Mouse (Mus musculus) layer of hippocampus, postnatal 10 days (tissue): ENCODE measurements around the gene Chrm1. TPM values are rescaled to one million over a fixed set of nuclear protein-coding genes. Genes with fewer than 3 reads are reported as not detected.

ENCODE experiments used
- DNase-seq, 2 experiments: peaks; one replicate each; pipeline ENCODE4 v3.0.0; 2021; ENCODE audit warnings: low spot score in 2 of 2
- total RNA-seq, 2 experiments: library from RNA; stranded (reverse); gene quantifications; 2 replicates each; pipeline ENCODE4 v1.2.3; 2021

The Chrm1 gene
- total RNA-seq, 2 experiments from 2014 or later: 117 to 125 TPM

DNA sequence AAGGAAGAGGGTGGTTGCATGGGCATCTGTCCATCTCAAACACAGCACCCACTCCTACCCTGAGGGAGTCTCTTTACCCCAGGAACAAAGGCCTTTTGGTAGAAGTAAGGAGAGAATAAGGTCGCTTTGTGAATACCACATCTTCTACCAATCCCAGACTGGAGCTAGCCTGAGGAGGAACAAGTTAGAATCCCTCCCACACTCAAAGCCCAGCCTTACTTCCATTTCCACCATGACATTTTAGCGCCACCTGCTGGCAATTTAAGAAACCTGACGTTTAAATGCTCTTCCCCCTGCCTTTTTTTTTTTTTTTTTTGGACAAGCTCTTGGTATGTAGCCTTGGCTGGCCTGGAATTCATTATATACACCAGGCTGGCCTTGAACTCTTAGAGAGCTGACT, 19.4 kb downstream of the Chrm1 start:
- peak; percentile 84 to 85 for DNase-seq

GRCm38 (mm10) chr19:8683627-8684026, 20.0 kb downstream of the Chrm1 start:
- no peak for DNase-seq

DNA sequence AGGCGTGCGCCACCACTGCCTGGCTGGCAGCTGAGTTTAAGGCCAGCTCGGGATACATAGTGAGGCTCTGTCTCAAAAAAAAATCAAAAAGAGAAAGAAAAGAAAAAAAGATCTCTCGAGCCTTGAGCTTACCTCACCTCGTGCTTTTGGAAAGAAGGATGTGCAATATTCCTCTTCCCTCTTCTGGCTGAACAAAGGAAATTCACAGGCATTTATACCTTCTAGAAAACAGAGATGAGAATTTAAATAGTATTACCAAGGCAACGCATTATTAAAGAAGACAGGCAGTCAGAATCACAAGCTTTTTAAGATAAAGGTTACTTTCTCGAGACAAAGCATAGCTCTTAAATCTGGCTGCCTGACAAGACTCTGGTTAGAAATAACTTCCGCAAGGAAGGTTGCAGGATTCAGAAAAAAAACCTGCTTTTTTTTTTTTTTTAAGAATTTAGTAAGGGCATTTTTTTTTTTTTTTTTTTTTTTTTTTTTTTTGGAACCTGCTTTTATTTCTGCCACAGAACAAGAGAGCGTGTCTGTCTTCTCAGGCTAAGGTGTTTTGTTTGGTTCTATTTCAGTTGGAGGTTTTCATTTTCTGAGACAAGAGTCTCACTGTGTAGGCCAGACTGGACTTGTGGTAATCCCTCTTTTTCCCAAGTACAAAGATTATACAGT, 28.4 kb downstream of the Chrm1 start:
- DNase-seq: no peak

DNA sequence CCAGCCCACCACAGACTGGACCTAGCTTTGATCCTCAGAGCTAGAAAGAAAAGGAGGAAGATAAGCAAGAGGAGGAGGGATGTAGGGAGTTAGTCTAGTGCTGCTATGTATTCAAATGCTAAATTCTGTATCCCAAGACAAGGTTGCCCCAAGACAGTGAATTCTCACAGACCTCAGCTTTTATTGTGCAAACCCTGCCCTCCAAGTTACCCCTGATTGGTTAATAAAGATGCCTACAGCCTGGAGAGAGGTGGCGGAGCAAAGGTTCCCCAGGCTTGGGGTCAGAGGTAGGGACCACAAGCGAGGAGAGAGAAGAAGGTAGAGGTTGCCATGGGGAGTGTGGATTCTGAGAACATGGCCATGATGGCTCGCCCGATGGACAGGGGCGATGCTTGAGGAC, 29.2 kb downstream of the Chrm1 start:
- DNase-seq: no peak

DNA sequence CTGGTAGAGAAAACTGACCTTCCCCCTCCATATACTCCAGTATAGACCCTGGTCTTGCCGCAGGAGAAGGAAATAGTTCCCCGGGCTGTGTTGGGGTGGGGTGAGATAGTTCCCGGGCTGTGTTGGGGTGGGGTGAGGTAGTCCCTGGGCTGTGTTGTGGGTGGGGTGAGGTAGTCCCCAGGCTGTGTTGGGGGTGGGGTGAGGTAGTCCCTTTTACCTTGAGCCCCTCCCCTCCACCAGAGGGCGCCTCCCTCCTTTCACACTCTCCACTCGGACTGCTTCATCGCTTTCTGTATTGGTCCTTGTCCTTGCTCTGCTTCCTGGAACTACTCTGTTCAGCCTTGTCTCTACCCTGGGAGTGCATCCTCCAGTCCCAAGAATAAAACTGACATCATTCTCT, 31.7 kb downstream of the Chrm1 start:
- DNase-seq: no peak

DNA sequence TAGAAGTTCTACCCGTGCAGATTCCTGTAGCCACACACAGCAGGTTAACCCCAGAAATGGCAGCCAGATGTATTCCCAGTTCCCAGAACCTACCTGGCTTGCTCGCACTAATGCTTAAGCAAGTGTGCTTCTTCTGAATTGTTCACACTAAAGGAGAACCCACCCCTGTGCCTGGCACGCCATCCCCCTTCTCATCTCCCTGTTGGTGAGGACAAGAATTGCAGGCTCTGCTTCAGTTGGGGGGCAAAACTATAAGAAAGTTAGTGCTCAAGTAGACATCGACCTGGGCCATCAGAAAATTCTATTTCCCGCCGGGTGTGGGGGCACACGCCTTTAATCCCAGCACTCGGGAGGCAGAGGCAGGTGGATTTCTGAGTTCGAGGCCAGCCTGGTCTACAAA, 36.1 kb downstream of the Chrm1 start:
- DNase-seq: no peak

DNA sequence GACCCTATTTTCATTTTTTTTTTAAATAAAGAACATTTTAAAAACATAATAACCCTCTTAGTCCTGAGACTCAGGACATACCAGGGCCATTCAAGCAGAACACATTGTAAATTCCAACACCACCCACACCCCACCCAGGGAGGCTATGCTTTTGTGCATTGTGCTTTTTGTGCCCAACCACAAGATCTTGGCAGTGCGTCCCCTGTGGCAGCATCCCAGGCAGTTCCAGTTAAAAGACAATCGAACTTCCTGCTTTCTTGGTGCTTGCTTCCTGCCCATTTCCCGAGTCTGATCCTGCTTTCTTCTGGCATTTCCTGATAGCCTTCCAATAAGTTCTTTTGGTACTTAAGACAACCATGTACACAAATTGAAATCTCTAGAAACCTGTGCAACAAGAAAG, 38.9 kb downstream of the Chrm1 start:
- no peak for DNase-seq

DNA sequence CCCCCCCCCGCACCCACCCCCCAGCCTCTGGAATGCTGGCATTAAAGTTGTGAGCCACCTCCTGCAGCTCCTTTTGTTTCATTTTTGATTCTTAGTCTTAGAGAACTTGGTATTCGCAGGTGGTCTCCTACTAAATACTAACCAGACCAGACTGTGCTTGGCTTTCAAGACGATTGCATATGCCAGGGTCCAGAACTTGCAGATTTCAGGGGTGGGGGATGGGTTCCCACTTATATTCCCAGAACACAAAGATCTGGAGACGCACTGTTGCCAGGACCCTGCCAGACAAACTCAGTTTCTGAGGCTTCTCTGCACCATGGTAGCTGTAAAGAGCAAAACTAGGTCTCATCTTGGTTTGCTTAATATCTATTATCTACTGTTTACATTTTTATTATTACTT, 40.0 kb downstream of the Chrm1 start:
- no peak for DNase-seq

- no peak for DNase-seq
Observed at GRCm38 (mm10) chr19:8705026-8705708, 41.6 kb downstream of the Chrm1 start.

- no peak for DNase-seq
Observed at GRCm38 (mm10) chr19:8706132-8706667, 42.6 kb downstream of the Chrm1 start.

GRCm38 (mm10) chr19:8706930-8707329, 43.3 kb downstream of the Chrm1 start:
- no peak for DNase-seq

GRCm38 (mm10) chr19:8708954-8709353, 45.4 kb downstream of the Chrm1 start:
- no peak for DNase-seq

GRCm38 (mm10) chr19:8710057-8710456, 46.5 kb downstream of the Chrm1 start:
- no peak for DNase-seq

GRCm38 (mm10) chr19:8711506-8711905, 47.9 kb downstream of the Chrm1 start:
- no peak for DNase-seq

- DNase-seq: no peak
Observed at GRCm38 (mm10) chr19:8711949-8712869, 48.6 kb downstream of the Chrm1 start.

DNA sequence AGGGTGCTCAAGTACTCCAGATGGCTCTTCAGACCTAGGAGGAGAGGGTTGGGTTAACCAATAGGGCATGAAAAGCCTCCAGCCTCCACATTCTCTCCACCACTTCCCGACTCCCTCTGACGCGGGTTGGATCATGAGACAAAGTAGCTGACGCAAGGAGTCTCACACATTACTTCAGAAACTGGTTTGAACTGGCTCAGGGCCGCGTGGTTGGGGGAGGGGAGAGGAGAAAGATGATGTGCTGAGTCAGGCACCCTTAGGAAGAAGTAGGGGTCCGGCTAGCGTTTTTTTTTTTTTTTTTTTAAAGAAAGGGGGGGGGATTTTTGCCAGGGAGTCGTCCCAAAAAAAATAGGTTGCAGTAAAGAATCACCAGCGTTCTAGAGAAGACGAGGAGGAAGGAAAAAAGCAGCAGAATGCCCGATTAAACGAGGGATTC, 49.3 kb downstream of the Chrm1 start:
- peak; percentile 67 to 76 for DNase-seq

DNA sequence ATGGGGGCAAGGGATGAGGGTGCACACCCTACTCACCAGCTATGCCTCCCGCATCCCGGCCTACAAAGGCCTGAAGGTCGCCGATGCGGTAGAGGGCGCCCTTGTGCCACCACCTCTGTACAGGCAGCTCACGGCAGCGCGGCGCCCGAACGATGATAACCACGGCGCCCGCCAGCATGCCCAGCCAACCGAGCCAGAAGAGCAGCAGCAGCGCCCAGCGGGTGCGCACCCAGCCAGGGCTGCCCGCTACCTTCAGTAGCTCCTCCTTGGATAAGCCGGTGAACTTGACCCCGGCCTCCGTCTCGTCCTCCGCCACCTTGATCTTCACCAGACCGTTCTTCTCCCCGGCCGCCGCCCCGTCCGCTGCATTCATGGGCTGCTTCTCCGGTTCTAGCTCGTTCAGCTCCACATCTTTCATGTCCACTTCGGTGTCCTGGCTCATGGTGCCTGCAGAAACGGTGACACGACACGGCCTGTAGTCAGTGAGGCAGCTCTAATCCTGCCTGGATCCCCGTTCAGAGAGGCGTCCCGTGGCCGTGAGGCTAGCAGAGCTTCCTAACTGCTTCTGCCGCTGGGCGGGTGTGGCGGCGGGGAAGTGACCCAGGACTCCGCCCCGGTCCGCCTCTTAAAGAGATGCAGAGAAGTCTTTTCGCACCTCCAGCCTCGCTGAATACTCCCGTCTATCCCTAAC, 49.9 kb downstream of the Chrm1 start:
- DNase-seq: peak; percentile 94 to 97

DNA sequence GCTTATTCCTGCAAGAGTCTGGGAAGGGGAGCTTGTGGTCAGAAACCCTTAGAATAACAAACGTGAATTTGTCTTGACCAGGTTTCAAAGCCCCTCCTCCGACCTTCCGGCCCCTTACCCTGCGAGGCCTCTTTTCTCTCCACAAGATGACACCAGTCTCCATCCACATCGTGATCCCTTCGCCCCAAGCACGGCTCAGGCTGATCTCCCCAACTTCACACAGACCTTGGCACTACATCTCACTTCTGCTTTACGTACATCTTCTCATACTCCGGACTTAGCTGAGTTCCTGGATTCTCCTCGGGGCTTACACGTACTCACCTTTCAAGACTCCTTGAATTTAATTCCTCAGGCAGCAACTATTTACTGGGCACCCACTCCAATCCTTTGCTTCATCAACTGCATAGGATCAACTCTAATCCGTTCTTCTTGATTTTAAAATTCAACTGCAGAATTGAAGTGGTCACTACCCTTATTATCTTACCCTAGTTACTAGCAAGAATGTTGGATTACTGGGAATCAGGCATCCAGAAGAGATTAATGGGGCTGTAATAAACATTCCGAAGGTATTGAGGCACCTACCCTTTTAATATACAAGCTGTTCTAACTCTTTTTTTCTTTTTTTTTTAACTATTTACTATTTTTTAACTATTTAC, 50.5 kb downstream of the Chrm1 start:
- no peak for DNase-seq

DNA sequence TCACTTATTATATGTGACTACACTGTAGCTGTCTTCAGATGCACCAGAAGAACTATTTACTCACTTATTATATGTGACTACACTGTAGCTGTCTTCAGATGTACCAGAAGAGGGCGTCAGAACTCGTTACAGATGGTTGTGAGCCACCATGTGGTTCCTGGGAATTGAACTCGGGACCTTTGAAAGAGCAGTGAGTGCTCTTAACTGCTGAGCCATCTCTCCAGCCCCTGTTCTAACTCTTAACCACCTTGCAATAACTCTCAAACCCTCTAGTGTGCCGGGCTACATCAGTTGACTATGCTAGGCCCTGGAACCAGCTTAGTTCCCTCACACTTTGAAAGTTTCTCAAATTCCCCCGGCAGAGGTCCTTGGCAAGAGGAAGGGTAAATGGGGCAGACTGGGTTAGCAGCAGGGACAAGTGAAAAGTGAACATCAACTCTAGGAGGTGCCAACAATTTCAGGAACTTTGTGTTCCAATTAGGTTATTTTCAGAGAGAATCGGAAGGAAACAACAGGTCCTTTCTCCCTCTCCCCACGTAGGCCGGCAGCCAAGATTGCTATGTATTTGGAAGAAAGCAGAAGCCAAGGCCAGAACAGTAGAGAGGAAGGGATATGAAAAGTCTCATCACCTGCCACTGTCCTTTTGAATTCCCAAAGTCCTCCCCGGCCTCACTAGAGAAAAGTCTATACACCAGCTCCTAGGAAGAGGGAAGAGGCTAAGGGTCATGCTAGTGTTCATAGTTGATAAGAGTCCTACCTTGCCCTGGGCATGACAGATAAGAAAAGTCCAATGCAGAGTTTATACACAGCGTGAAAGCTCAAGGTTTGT, 51.3 kb downstream of the Chrm1 start:
- no peak for DNase-seq
